Mouse (Mus musculus) heart, postnatal 0 days (tissue): ENCODE results near the gene 4930415L06Rik.

Experiments used
- CTCF ChIP-seq: IDR thresholded peaks from 2 replicates; pipeline ENCODE4 v1.5.1; 2016; ENCODE audit warnings: antibody characterized with exemption, control low read depth, low read depth
- EP300 ChIP-seq: IDR thresholded peaks from 2 replicates; pipeline ENCODE4 v1.6.1; 2016; ENCODE audit warnings: antibody characterized with exemption, low read depth

GRCm38 (mm10) chrX:89978621-89979020 lies 46.0 kb upstream of the 4930415L06Rik start:
- peak; percentile 19 for TF ChIP-seq CTCF
- TF ChIP-seq EP300 = no peak
